Mouse (Mus musculus) limb, embryonic 11.5 days (tissue): Measurements from ENCODE around the gene Gm9803. TPM values are rescaled to one million over a fixed set of nuclear protein-coding genes. Genes with fewer than 3 reads are reported as not detected.
A peak's percentile ranks its signal among the peaks of the same experiment; 100 is the strongest.

Source experiments
- ATAC-seq: fragments of 200-750 bp; cut with Nextera tagmentation; 2 replicates; pipeline ENCODE4 v1.8.0; 2017; ENCODE audit warnings: low read depth; ENCODE audit not compliant: insufficient number of reproducible peaks, low FRiP score, low TSS enrichment
- DNase-seq: peaks from one replicate; pipeline ENCODE4 v3.0.0-alpha.2; 2015; ENCODE audit warnings: low spot score
- H3K27ac ChIP-seq: fragments of 300-500 bp; sonication (generic); replicated peaks from 2 replicates; pipeline ENCODE4 v1.5.1; 2014; ENCODE audit warnings: low read depth, mild to moderate bottlenecking, low read length
- H3K27me3 ChIP-seq: fragments of 300-500 bp; sonication (generic); 2 replicates; pipeline ENCODE4 v1.6.1; 2014; ENCODE audit warnings: mild to moderate bottlenecking, low read length, mixed read lengths; ENCODE audit not compliant: control insufficient read depth, insufficient read depth
- H3K36me3 ChIP-seq: fragments of 300-500 bp; sonication (generic); 2 replicates; pipeline ENCODE4 v1.6.1; 2014; ENCODE audit warnings: mild to moderate bottlenecking, low read length, moderate library complexity, mixed read lengths; ENCODE audit not compliant: control insufficient read depth, insufficient read depth
- H3K4me1 ChIP-seq: fragments of 300-500 bp; sonication (generic); 2 replicates; pipeline ENCODE4 v1.6.1; 2014; ENCODE audit warnings: low read length, mixed read lengths; ENCODE audit not compliant: control insufficient read depth, insufficient read depth
- H3K4me2 ChIP-seq: fragments of 300-500 bp; sonication (generic); 2 replicates; pipeline ENCODE4 v1.6.1; 2014; ENCODE audit warnings: low read depth, mild to moderate bottlenecking, moderate library complexity; ENCODE audit not compliant: severe bottlenecking
- H3K4me3 ChIP-seq: fragments of 300-500 bp; sonication (generic); 2 replicates; pipeline ENCODE4 v1.5.1; 2014; ENCODE audit warnings: low read depth, low read length
- H3K9ac ChIP-seq: fragments of 300-500 bp; sonication (generic); 2 replicates; pipeline ENCODE4 v1.6.1; 2014; ENCODE audit warnings: mild to moderate bottlenecking, low read length
- H3K9me3 ChIP-seq: fragments of 300-500 bp; sonication (generic); 2 replicates; pipeline ENCODE4 v1.6.1; 2016; ENCODE audit warnings: low read length; ENCODE audit not compliant: control insufficient read depth
- WGBS: fragments of 180-500 bp; shearing (Covaris S2); extraction: QIAGEN DNeasy Blood & Tissue Kit; methylation state at CpG from one replicate; pipeline ENCODE4 v1.1.7; 2014; 5-methylcytosine and 5-hydroxymethylcytosine counted together
- polyA plus RNA-seq: library from polyadenylated mRNA; unstranded; fragments of >200 nt; fragmentation: Nextera tagmentation; extraction: Ambion mirVana; gene quantifications from 2 replicates; pipeline ENCODE4 v1.2.1, GENCODE M21; 2014

Gene Gm9803
- polyA plus RNA-seq, 1 experiment from 2014 or later: 5.3 TPM

GRCm38 (mm10) chr10:43482021-43482420 lies 41.9 kb upstream of the Gm9803 start:
- Histone ChIP-seq H3K4me1 (peaks cover 23% of the 10 kb centered on the region), H3K4me3 (no peak overlapping the region), H3K27ac (no peak overlapping the region), H3K9ac (no peak overlapping the region), H3K9me3 (no peaks in the 10 kb centered on the region), H3K27me3 (no peaks in the 10 kb centered on the region), H3K36me3 (no peaks in the 10 kb centered on the region), H3K4me2 (no peak overlapping the region)
- WGBS: 94% methylated on average over 5 of the region's 5 CpGs
- ATAC-seq (no peak), DNase-seq (no peak)

DNA sequence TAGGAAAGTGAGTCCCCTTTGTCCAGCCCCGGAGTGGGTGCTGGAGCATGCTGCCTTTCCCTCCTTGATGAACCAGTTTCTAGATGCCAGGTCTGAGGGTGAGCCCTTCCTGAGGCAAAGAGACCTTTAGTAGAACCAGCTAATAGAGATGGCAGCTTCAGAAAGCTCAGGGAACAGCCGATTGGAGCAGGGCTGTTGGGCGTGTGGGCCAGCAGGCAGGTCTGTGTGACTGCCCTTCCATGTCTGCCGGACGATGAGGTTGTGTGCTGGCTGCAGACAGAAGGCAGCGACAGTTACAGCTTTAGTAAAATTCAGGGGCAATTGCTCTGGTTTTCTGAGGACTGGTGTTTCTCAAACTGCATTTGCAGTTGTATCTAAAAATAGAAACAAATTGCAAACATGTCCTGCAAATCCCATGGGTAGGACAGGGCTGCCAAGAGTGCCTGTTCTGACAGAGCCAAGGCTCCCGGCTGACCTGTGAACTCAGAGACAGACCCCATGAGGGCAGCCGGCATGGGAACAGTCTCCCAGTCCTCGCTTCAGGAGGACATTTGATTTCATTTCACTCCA lies 40.4 kb upstream of the Gm9803 start:
- ATAC-seq (no peak), DNase-seq (peak; percentile 38)
- WGBS: 32% methylated on average over 9 of the region's 9 CpGs
- H3K9ac ChIP-seq: 0 out of 2 replicates have a peak overlapping the region, but pooled peaks have one; percentile 23
- H3K4me2 ChIP-seq: no peak overlapping the region
- no peak overlapping the region for H3K4me3 ChIP-seq
- H3K27ac ChIP-seq: peak overlapping the region; percentile 25; the same call in 1 of the 2 replicates
- no peaks in the 10 kb centered on the region for H3K36me3 ChIP-seq
- H3K27me3 ChIP-seq: no peaks in the 10 kb centered on the region
- H3K9me3 ChIP-seq: no peaks in the 10 kb centered on the region
- peaks cover 25% of the 10 kb centered on the region for H3K4me1 ChIP-seq

DNA sequence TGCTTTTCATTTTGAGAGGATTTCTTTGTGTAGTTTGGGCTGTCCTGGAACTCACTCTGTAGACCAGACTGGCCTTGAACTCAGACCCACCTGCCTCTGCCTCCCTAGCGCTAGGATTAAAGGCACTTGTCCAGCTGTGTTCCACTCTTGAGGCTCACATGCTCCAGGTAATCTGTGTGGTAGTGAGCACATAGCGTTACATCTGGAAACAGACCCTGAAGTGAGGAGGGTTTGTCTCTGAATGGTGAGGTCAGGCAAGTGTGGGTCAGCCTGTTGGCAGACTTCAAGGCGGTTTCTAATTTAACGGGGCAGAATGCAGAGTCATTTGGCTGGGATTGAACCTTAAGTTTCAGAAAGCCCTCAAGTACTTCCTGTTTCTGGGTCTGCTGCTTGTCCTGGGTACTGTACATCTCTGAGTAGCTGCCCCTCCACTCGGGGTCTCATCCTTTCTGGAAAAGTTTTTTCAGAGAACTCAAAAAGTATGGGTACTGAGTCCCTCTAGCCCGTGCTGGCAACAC lies 38.1 kb upstream of the Gm9803 start:
- Histone ChIP-seq H3K36me3 (no peaks in the 10 kb centered on the region), H3K27me3 (no peaks in the 10 kb centered on the region), H3K9me3 (no peaks in the 10 kb centered on the region), H3K27ac (no peak overlapping the region), H3K4me3 (no peak overlapping the region), H3K4me1 (peaks cover 36% of the 10 kb centered on the region), H3K9ac (no peak overlapping the region), H3K4me2 (no peak overlapping the region)
- DNase-seq: no peak
- ATAC-seq: no peak
- WGBS: 81% methylated on average over 6 of the region's 6 CpGs

DNA sequence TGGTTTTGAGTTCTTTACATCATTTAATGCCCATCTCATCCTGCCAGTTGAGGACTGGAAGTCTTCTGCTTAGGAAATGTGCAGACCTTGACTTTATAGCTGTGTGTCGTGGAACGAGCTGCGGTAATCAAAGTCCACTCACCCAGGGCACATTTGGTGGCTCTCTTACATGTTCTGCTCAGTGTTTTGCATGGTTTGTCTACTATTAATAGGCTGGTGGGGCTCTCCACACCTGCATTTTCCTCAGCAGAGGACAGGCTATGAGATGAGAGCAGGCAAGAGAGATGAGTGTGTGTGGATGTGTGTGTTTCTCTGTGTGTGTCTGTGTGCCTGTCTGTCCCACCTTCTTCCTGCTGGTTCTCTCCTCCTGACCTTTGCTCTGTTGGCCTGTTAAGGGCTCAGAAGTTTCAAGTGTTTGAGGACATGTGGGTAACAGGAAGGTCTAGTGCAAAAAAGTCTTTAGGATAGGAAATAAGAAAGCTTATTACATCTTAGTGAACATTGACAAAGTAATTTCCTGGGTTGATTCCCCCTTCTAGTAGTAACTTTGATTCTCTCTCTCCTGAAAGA lies 36.4 kb upstream of the Gm9803 start:
- Histone ChIP-seq H3K9ac (no peak overlapping the region), H3K4me1 (peaks cover 31% of the 10 kb centered on the region), H3K27me3 (no peaks in the 10 kb centered on the region), H3K9me3 (no peaks in the 10 kb centered on the region), H3K36me3 (no peaks in the 10 kb centered on the region), H3K27ac (no peak overlapping the region), H3K4me2 (no peak overlapping the region), H3K4me3 (no peak overlapping the region)
- no peak for ATAC-seq
- no peak for DNase-seq
- 60% methylated on average over 3 of the region's 3 CpGs for WGBS

DNA sequence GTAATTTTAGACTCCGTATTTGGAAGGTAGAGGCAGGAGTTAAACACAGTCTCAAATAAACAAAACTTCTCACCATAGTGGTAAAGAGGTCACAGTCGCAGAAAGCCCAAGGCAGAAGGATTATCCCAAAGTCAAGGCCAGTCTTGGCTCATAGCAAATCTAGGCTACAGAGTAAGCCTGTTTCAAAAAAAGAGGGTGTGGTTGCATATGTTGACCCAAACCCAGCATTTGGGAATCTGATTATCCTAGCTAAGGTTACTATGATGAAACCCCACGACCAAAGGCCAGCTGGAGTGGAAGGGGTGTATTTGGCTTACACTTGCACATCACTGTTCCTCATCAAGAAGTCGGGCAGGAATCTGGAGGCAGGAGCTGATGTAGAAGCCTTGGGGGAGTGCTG lies 35.6 kb upstream of the Gm9803 start:
- H3K4me1 ChIP-seq: peaks cover 24% of the 10 kb centered on the region
- H3K36me3 ChIP-seq: no peaks in the 10 kb centered on the region
- no peaks in the 10 kb centered on the region for H3K9me3 ChIP-seq
- no peak overlapping the region for H3K4me2 ChIP-seq
- H3K27ac ChIP-seq: no peak overlapping the region
- H3K27me3 ChIP-seq: no peaks in the 10 kb centered on the region
- ATAC-seq (no peak), DNase-seq (no peak)
- no peak overlapping the region for H3K9ac ChIP-seq
- no peak overlapping the region for H3K4me3 ChIP-seq
- 74% methylated on average over 4 of the region's 4 CpGs for WGBS

DNA sequence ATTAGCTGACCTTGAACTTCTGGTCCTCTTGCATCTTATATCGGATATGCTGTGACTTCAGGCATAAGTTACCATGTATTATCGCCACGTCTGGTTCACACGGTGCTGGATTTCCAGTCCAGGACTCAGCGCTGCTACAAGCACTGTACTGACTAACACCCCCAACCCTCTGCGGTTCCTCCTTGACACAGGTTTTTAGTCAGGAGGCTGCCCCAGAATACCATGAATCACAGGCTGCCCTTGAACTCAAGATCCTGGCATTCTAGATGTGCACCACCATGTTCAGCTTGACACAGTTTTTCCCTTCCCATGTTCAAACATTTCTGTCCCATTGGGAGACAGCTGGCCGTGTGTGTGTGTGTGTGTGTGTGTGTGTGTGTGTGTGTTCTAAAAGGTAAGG lies 34.7 kb upstream of the Gm9803 start:
- H3K36me3 ChIP-seq: no peaks in the 10 kb centered on the region
- peaks cover 21% of the 10 kb centered on the region for H3K4me1 ChIP-seq
- no peaks in the 10 kb centered on the region for H3K27me3 ChIP-seq
- H3K4me3 ChIP-seq: no peak overlapping the region
- H3K27ac ChIP-seq: no peak overlapping the region
- H3K4me2 ChIP-seq: no peak overlapping the region
- H3K9me3 ChIP-seq: no peaks in the 10 kb centered on the region
- DNase-seq (no peak), ATAC-seq (no peak)
- H3K9ac ChIP-seq: no peak overlapping the region
- WGBS: 85% methylated on average over 7 of the region's 7 CpGs

DNA sequence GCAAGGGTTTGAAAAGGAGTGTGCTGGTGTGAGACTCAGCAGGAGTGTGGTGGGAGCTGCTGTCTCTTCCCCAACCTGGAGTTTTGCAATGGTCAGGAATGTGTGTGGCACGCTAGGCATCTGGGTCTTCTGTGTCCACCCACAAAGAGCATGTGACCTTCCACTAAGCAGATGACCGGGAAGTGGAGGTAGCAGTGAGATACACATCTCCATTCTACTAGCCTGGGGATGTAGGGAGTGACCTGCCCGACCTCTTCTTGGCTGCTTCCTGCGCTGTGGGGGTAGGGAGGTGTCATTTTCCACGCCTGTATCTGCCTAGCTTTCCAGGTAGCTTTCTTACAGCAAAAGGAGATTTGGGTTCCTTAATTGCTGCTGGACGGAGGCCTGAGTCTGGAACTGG lies 34.3 kb upstream of the Gm9803 start:
- Histone ChIP-seq H3K27me3 (no peaks in the 10 kb centered on the region), H3K4me1 (peaks cover 21% of the 10 kb centered on the region), H3K9ac (no peak overlapping the region), H3K9me3 (no peaks in the 10 kb centered on the region), H3K4me3 (no peak overlapping the region), H3K36me3 (no peaks in the 10 kb centered on the region), H3K27ac (no peak overlapping the region), H3K4me2 (no peak overlapping the region)
- 19% methylated on average over 6 of the region's 6 CpGs for WGBS
- ATAC-seq (no peak), DNase-seq (no peak)

GRCm38 (mm10) chr10:43490034-43490433 lies 33.9 kb upstream of the Gm9803 start:
- no peak for DNase-seq
- H3K27me3 ChIP-seq: no peaks in the 10 kb centered on the region
- H3K4me1 ChIP-seq: peaks cover 21% of the 10 kb centered on the region
- 61% methylated on average over 8 of the region's 8 CpGs for WGBS
- no peak overlapping the region for H3K27ac ChIP-seq
- H3K4me2 ChIP-seq: no peak overlapping the region
- no peak overlapping the region for H3K9ac ChIP-seq
- H3K9me3 ChIP-seq: no peaks in the 10 kb centered on the region
- no peak for ATAC-seq
- H3K36me3 ChIP-seq: peaks cover under 1% of the 10 kb centered on the region; the same call in 1 of the 2 replicates
- no peak overlapping the region for H3K4me3 ChIP-seq
